In genomic region chr9:89616946-89617345, GRCm38 (mm10) we compare ENCODE assay signal across 25 mouse cellular contexts. TPM values are rescaled to one million over a fixed set of nuclear protein-coding genes. Genes with fewer than 3 reads are reported as not detected.
"Had no signal": no experiment of that assay in that cellular context is flagged by ENCODE, and none has a peak within 500 bp of the region (broad histone marks: within the 10 kb centered on the region; RNA-seq: fewer than 3 reads in every experiment).

No protein-coding gene starts in this region.

- H3K27ac ChIP-seq: kidney, postnatal 0 days; layer of hippocampus, adult 2 months; limb, embryonic 10.5 days; limb, embryonic 13.5 days; liver, embryonic 12.5 days; liver, embryonic 15.5 days; lung, embryonic 15.5 days; neural tube, embryonic 13.5 days had no signal

- DNase-seq: kidney, adult 18-20 months; kidney, postnatal 25 days; layer of hippocampus, adult 9-11 months; liver; lung, adult 18-20 months; lung, postnatal 10 days; lung, postnatal 36 days; thymus, adult 18-20 months; thymus, postnatal 36 days had no signal

- ATAC-seq: liver, embryonic 12.5 days had no signal

- H3K4me2 ChIP-seq: limb, embryonic 13.5 days; liver, embryonic 12.5 days; liver, embryonic 15.5 days; lung, embryonic 15.5 days; midbrain, embryonic 11.5 days; neural tube, embryonic 13.5 days had no signal

- H3K4me3 ChIP-seq: layer of hippocampus, adult 2 months; limb, embryonic 10.5 days; limb, embryonic 13.5 days; liver, embryonic 12.5 days; liver, embryonic 15.5 days; lung, embryonic 15.5 days; megakaryocyte, embryonic 14.5 days; myocyte; neural tube, embryonic 13.5 days had no signal

- H3K9me3 ChIP-seq: limb, embryonic 10.5 days; limb, embryonic 13.5 days; liver, embryonic 12.5 days; liver, embryonic 15.5 days; lung, embryonic 15.5 days; neural tube, embryonic 13.5 days had no signal

- H3K36me3 ChIP-seq: limb, embryonic 10.5 days; limb, embryonic 13.5 days; liver, embryonic 12.5 days; liver, embryonic 15.5 days; lung, embryonic 15.5 days; neural tube, embryonic 13.5 days had no signal

- H3K4me1 ChIP-seq: liver, embryonic 12.5 days; liver, embryonic 15.5 days; lung, embryonic 15.5 days; megakaryocyte, embryonic 14.5 days had no signal

- H3K9ac ChIP-seq: limb, embryonic 13.5 days; liver, embryonic 12.5 days; liver, embryonic 15.5 days; lung, embryonic 15.5 days; neural tube, embryonic 13.5 days had no signal

RNA-seq across cellular contexts. Expression of gene Minar1, which starts 6.0 kb away (rescaled TPM):
- total RNA-seq: monocyte, adult 5-6 weeks; neutrophil, adult 5-6 weeks had no signal
- polyA plus RNA-seq: kidney, postnatal 0 days; large intestine, adult 2 months; liver, embryonic 12.5 days; myocyte; small intestine, adult 2 months; testis, adult 2 months had no signal
